Mouse (Mus musculus): ENCODE data around the gene Ccdc65.

DNA sequence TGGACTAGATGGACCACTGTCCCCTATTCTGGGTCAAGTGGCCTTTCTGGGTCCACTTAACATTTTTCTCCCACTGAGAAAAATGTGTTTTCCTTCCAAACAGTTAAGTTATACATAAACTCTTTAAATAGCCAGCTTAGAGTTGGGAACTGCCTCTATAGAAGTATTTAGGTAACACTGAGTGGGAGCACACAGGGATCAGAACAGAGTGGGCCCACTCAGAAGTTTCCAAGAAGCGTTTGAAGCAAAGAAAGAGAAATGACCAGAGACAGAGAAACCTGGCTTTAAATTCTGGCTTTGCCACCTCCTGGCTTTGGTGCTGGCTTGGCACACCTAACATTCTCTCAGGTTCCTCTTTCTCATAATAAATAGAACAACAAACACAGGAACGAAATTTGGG, 18.3 kb upstream of the Ccdc65 start:
- TF ChIP-seq CTCF (IDR thresholded peaks at IDR 0.05; ENCODE audit: borderline replicate concordance, insufficient read depth, low read depth, low read length) (no peak), POLR2A (IDR thresholded peaks at IDR 0.05; ENCODE audit: borderline replicate concordance, insufficient read depth, low read length) (no peak)

Measured in cerebellum, adult 2 months (tissue).